Mouse (Mus musculus) hindbrain, embryonic 14.5 days (tissue): ENCODE results near the gene Fam102b. TPM values are rescaled to one million over a fixed set of nuclear protein-coding genes. Genes with fewer than 3 reads are reported as not detected.

Source experiments
- microRNA-seq: library from miRNA; unstranded; fragments of <30 nt; microRNA quantifications from one replicate; pipeline ENCODE4, GENCODE M21; 2016
- polyA plus RNA-seq: library from polyadenylated mRNA; unstranded; fragments of >200 nt; fragmentation: Nextera tagmentation; extraction: Ambion mirVana; gene quantifications from 2 replicates; pipeline ENCODE4 v1.2.1, GENCODE M21; 2014

Fam102b gene
- polyA plus RNA-seq, 1 experiment from 2014 or later = 20.9 TPM

Small RNA genes within 50 kb of the gene (microRNA-seq; reads per million reads assigned to microRNA genes)
- not detected for gene Gm44384

Other genes starting within 250 kb of the Fam102b start
- 14.5 and 17.9 TPM in 2 replicates for gene Stxbp3, start 187.1 kb downstream of the Fam102b start, polyA plus RNA-seq
- gene Fndc7, start 137.6 kb downstream of the Fam102b start, polyA plus RNA-seq = not detected in 2 replicates
- 38.1 and 41.8 TPM in 2 replicates for gene Prpf38b, start 115.9 kb downstream of the Fam102b start, polyA plus RNA-seq
- 2.4 and 3.3 TPM in 2 replicates for gene Henmt1, start 87.7 kb downstream of the Fam102b start, polyA plus RNA-seq
- gene Gm9857, start 87.2 kb downstream of the Fam102b start, polyA plus RNA-seq = not detected in 2 replicates
- not detected in 2 replicates for gene Slc25a54, start 52.9 kb upstream of the Fam102b start, polyA plus RNA-seq
- 5.1 and 5.8 TPM in 2 replicates for gene Slc25a24, start 95.5 kb upstream of the Fam102b start, polyA plus RNA-seq